Mouse (Mus musculus) liver, adult 2 months (tissue): ENCODE results near the gene Filip1.

ENCODE experiments used
- CTCF ChIP-seq: fragments of 200-500 bp; IDR thresholded peaks from 2 replicates; pipeline ENCODE4 v1.5.1; 2011; ENCODE audit warnings: low read depth, low read length, control low read depth
- POLR2A ChIP-seq: fragments of 200-500 bp; IDR thresholded peaks from 2 replicates; pipeline ENCODE4 v1.6.1; 2011; ENCODE audit warnings: low read length, control low read depth; ENCODE audit not compliant: insufficient read depth; ENCODE audit errors: extremely low read depth

GRCm38 (mm10) chr9:79830874-79831273 is 181.8 kb downstream of the Filip1 start:
- TF ChIP-seq POLR2A, result no peak
- no peak for TF ChIP-seq CTCF
